Mouse (Mus musculus) stomach, postnatal 0 days (tissue): ENCODE measurements at regions not wholly inside any gene's neighbourhood (a gene's known extent, or its start where the extent isn't known, plus 50 kb on each side); places are given as distances from the start of the nearest gene placed in this dataset.

ENCODE experiments used
- ATAC-seq: fragments of 200-750 bp; cut with Nextera tagmentation; 2 replicates; pipeline ENCODE4 v1.8.0; 2017; ENCODE audit not compliant: low FRiP score, low TSS enrichment
- DNase-seq: peaks from one replicate; pipeline ENCODE4 v3.0.0-alpha.2; 2016; ENCODE audit warnings: low spot score
- H3K27ac ChIP-seq: fragments of 300-500 bp; sonication (generic); replicated peaks from 2 replicates; pipeline ENCODE4 v1.5.1; 2014; ENCODE audit warnings: mild to moderate bottlenecking, control low read depth
- H3K27me3 ChIP-seq: fragments of 300-500 bp; sonication (generic); 2 replicates; pipeline ENCODE4 v1.6.1; 2014; ENCODE audit warnings: low read length; ENCODE audit not compliant: control insufficient read depth, insufficient read depth
- H3K36me3 ChIP-seq: fragments of 300-500 bp; sonication (generic); 2 replicates; pipeline ENCODE4 v1.6.1; 2014; ENCODE audit warnings: low read length, mixed read lengths; ENCODE audit not compliant: control insufficient read depth, insufficient read depth
- H3K4me1 ChIP-seq: fragments of 300-500 bp; sonication (generic); replicated peaks from 2 replicates; pipeline ENCODE4 v1.6.1; 2014; ENCODE audit warnings: antibody characterized with exemption; ENCODE audit not compliant: control insufficient read depth, insufficient read depth
- H3K4me2 ChIP-seq: fragments of 300-500 bp; sonication (generic); replicated peaks from 2 replicates; pipeline ENCODE4 v1.6.1; 2014; ENCODE audit warnings: low read depth, mild to moderate bottlenecking, control low read depth, moderate library complexity
- H3K4me3 ChIP-seq: fragments of 300-500 bp; sonication (generic); 2 replicates; pipeline ENCODE4 v1.5.1; 2014; ENCODE audit warnings: low read depth, low read length, control low read depth
- H3K9ac ChIP-seq: fragments of 300-500 bp; sonication (generic); 2 replicates; pipeline ENCODE4 v1.6.1; 2014; ENCODE audit warnings: mild to moderate bottlenecking, low read length, control low read depth, mixed read lengths
- H3K9me3 ChIP-seq: fragments of 300-500 bp; sonication (generic); 2 replicates; pipeline ENCODE4 v1.6.1; 2016; ENCODE audit warnings: low read length; ENCODE audit not compliant: control insufficient read depth
- CTCF ChIP-seq: IDR thresholded peaks from 2 replicates; pipeline ENCODE4 v1.5.1; 2016; ENCODE audit warnings: antibody characterized with exemption, low read depth, mild to moderate bottlenecking, moderate library complexity
- EP300 ChIP-seq: optimal IDR thresholded peaks from 2 replicates; pipeline ENCODE3; 2016; ENCODE audit warnings: antibody characterized with exemption
- WGBS: fragments of 180-500 bp; shearing (Covaris S2); extraction: QIAGEN DNeasy Blood & Tissue Kit; methylation state at CpG from one replicate; pipeline ENCODE4 v1.1.7; 2014; 5-methylcytosine and 5-hydroxymethylcytosine counted together

DNA sequence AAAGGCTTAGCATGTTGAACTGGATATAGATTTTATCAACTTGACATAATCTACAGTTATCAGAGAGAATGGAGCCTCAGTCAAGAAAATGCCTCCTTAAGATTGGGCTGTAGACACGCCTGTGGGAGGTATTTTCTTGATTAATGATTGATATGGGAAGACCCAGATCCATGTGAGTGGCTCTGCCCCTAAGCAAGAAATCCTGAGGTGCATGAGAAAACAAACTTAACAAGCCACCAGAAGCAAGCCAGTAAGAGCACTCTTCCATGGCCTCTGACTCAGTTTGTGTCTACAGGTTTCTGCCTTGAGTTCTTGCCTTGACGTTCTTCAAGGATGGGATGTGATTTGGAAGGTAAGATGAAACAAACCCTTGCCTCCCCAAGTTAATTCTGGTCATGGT, 91.2 kb downstream of the Zbtb18 start:
- 64% methylated on average over 2 of the region's 2 CpGs for WGBS
- H3K9me3 ChIP-seq, result no peaks in the 10 kb centered on the region
- ATAC-seq (no peak), DNase-seq (no peak)
- no peak overlapping the region for H3K27ac ChIP-seq
- H3K27me3 ChIP-seq, result no peaks in the 10 kb centered on the region
- H3K36me3 ChIP-seq, result no peaks in the 10 kb centered on the region
- no peak overlapping the region for H3K9ac ChIP-seq
- no peak for TF ChIP-seq EP300
- TF ChIP-seq CTCF, result no peak
- H3K4me1 ChIP-seq, result no peaks in the 10 kb centered on the region
- H3K4me3 ChIP-seq, result no peak overlapping the region
- no peak overlapping the region for H3K4me2 ChIP-seq

DNA sequence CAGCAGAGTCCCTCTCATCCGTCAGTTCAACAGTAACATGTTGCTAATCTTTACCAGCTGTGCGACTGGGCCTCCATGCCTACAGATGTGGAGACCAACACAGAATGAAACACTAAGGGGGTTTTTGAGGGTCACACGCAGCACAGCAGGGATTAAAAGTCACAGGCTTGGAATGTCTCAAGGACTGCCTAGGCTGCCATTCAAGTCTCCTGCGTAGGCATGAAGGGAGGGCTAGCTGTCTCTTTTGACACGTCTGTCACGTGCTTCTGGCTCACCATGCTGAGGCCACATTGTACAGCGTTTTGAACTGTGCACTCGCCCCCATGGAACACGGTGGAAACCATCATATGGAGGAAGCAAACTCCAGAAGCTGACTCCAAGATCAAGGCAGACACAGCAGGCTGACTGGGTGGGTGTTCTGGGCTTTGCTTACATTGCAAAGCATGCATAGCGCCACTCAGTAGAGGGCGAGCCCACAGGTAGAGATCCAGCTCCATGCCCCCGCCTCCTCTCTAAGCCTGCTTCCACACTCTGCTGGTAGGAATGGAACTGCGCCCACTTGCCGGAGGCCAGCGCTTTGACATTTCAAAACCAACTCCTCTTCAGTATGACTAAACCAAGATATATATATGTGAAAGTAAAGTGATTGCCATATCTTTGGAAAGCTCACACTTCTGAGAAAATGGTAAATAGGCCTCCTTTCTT, 103.0 kb downstream of the Zbtb18 start:
- Histone ChIP-seq H3K9me3 (no peaks in the 10 kb centered on the region), H3K36me3 (no peaks in the 10 kb centered on the region), H3K9ac (no peak overlapping the region), H3K27ac (no peak overlapping the region), H3K4me1 (no peaks in the 10 kb centered on the region), H3K4me2 (no peak overlapping the region), H3K27me3 (no peaks in the 10 kb centered on the region), H3K4me3 (no peak overlapping the region)
- no peak for DNase-seq
- no peak for ATAC-seq
- 78% methylated on average over 15 of the region's 15 CpGs for WGBS
- TF ChIP-seq EP300, result no peak
- no peak for TF ChIP-seq CTCF

- H3K4me3 ChIP-seq, result no peak overlapping the region
- WGBS, result 93% methylated on average over 6 of the region's 6 CpGs
- ATAC-seq (no peak), DNase-seq (no peak)
- no peaks in the 10 kb centered on the region for H3K36me3 ChIP-seq
- H3K27me3 ChIP-seq, result no peaks in the 10 kb centered on the region
- H3K9me3 ChIP-seq, result no peaks in the 10 kb centered on the region
- no peak overlapping the region for H3K9ac ChIP-seq
- TF ChIP-seq CTCF, result no peak
- no peak for TF ChIP-seq EP300
- no peak overlapping the region for H3K4me2 ChIP-seq
- no peak overlapping the region for H3K27ac ChIP-seq
- H3K4me1 ChIP-seq, result no peaks in the 10 kb centered on the region
Observed at GRCm38 (mm10) chr1:177547716-177548115, 105.6 kb downstream of the Zbtb18 start.

DNA sequence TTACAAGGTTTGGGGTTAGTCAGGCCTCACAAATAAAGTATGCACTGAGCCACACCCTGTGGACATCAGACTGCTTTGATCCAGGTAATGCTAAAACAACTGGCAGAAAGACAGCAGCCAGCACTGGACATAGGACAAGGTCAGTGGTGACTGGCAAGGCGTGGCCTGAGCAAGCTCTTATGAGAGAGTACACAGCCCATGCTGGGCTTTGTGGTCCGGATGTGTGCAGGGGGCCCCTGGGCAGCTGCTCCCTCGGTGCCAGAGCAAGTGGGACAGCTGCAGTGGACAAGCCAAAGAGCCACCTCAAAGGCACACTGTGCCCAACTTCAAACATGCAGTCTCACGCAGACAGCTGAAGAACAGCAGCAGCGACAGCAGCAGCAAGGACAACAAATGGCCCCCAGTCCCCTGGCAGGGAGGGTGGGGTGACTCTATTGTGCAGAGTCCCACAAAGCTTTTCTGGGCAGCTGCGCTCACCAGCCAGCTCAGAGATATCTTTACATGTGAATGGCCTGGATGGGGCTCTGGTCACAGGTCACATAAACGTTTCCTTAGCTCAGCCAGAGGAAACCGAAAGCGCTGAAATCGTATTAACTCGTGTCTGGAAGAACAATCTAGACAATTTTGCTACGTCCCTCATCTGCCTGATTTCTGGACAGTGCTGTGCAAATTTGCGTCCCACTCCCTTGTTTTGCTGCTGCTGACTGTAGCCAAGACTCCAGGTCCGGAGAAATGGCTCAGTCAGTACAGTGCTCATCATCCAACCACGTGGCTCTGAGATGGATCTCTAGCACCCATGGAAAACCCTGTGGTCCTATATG, 113.5 kb downstream of the Zbtb18 start:
- Histone ChIP-seq H3K4me3 (peak overlapping the region; percentile 10; the same call in 1 of the 2 replicates), H3K9me3 (no peaks in the 10 kb centered on the region), H3K27me3 (no peaks in the 10 kb centered on the region), H3K9ac (peak overlapping the region; percentile 18; the same call in 1 of the 2 replicates), H3K4me1 (no peaks in the 10 kb centered on the region), H3K4me2 (peak overlapping the region; percentile 40), H3K27ac (0 out of 2 replicates have a peak overlapping the region, but pooled peaks have one; percentile 14), H3K36me3 (no peaks in the 10 kb centered on the region)
- peak; percentile 16 for DNase-seq
- TF ChIP-seq CTCF, result no peak
- no peak for TF ChIP-seq EP300
- WGBS, result 31% methylated on average over 15 of the region's 15 CpGs
- 0 out of 2 replicates have a peak, but pooled peaks have one; percentile 49 for ATAC-seq

DNA sequence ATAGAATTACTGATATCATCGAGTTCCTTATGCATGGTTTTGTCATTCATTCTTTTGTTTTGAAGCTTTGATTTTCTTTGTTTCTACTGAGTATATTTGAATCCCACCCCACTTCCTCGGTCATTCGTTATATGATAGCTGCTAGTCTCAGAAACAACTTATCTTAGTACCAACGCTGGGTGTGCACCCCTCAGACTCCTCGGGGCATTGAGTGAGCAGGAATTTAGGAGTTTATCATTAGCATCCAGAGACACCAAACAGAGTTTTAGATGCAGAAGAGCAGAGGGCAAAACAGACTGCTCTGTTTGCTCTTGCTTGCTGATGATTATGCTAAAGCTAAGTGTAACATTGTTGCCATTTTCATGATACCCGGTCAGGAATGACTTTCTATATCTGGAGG, 115.3 kb downstream of the Zbtb18 start:
- Histone ChIP-seq H3K27me3 (no peaks in the 10 kb centered on the region), H3K36me3 (no peaks in the 10 kb centered on the region), H3K4me2 (no peak overlapping the region), H3K9ac (no peak overlapping the region), H3K4me3 (no peak overlapping the region), H3K4me1 (no peaks in the 10 kb centered on the region), H3K27ac (no peak overlapping the region), H3K9me3 (no peaks in the 10 kb centered on the region)
- ATAC-seq (no peak), DNase-seq (no peak)
- no peak for TF ChIP-seq CTCF
- no peak for TF ChIP-seq EP300
- whole genome bisulfite sequencing, result 69% methylated on average over 6 of the region's 6 CpGs

- Histone ChIP-seq H3K36me3 (no peaks in the 10 kb centered on the region), H3K4me3 (no peak overlapping the region), H3K27me3 (no peaks in the 10 kb centered on the region), H3K4me1 (no peaks in the 10 kb centered on the region), H3K9me3 (no peaks in the 10 kb centered on the region), H3K27ac (no peak overlapping the region), H3K9ac (no peak overlapping the region), H3K4me2 (no peak overlapping the region)
- DNase-seq, result no peak
- TF ChIP-seq EP300 (no peak), CTCF (no peak)
- WGBS, result 59% methylated on average over 4 of the region's 4 CpGs
- no peak for ATAC-seq
Observed at GRCm38 (mm10) chr1:177557856-177558255, 115.7 kb downstream of the Zbtb18 start.
